Mouse (Mus musculus) spleen, adult 2 months (tissue): Measurements from ENCODE around the gene Olfr457. TPM values are rescaled to one million over a fixed set of nuclear protein-coding genes. Genes with fewer than 3 reads are reported as not detected.
A peak's percentile ranks its signal among the peaks of the same experiment; 100 is the strongest.

ENCODE experiments used
- DNase-seq, 2 experiments: peaks; one replicate each; pipeline versions ENCODE4 v3.0.0 to v3.0.0-alpha.2; 2012 to 2021; ENCODE audit warnings: low spot score in 2 of 2, low read depth in 1 of 2
- H3K27ac ChIP-seq: fragments of 200-500 bp; 2 replicates; pipeline ENCODE4 v1.5.1; 2012; ENCODE audit warnings: low read length, inconsistent platforms; ENCODE audit not compliant: insufficient read depth
- H3K27me3 ChIP-seq: fragments of 200-500 bp; 2 replicates; pipeline ENCODE4 v1.6.1; 2012; ENCODE audit warnings: mild to moderate bottlenecking, moderate library complexity, low read length, inconsistent platforms; ENCODE audit not compliant: control insufficient read depth, insufficient read depth
- H3K36me3 ChIP-seq: fragments of 200-500 bp; 2 replicates; pipeline ENCODE4 v1.6.1; 2012; ENCODE audit warnings: mild to moderate bottlenecking, low read length, inconsistent platforms; ENCODE audit not compliant: control insufficient read depth, insufficient read depth
- H3K4me1 ChIP-seq: fragments of 200-500 bp; 2 replicates; pipeline ENCODE4 v1.6.1; 2011; ENCODE audit warnings: inconsistent platforms; ENCODE audit not compliant: control insufficient read depth, insufficient read depth, insufficient read length
- H3K4me3 ChIP-seq: fragments of 200-500 bp; 2 replicates; pipeline ENCODE4 v1.5.1; 2011; ENCODE audit warnings: mild to moderate bottlenecking, inconsistent platforms; ENCODE audit not compliant: insufficient read depth, insufficient read length; ENCODE audit errors: extremely low read depth
- CTCF ChIP-seq: fragments of 200-500 bp; IDR thresholded peaks from 2 replicates; pipeline ENCODE4 v1.5.1; 2011; ENCODE audit warnings: mild to moderate bottlenecking, inconsistent platforms; ENCODE audit not compliant: insufficient read depth, insufficient read length, insufficient replicate concordance; ENCODE audit errors: extremely low read depth
- POLR2A ChIP-seq: fragments of 200-500 bp; IDR thresholded peaks from 2 replicates; pipeline ENCODE4 v1.6.1; 2011; ENCODE audit warnings: low read depth, low read length, inconsistent platforms
- WGBS: fragments of 180-500 bp; shearing (Covaris S2); methylation state at CpG from one replicate; pipeline ENCODE4 v1.1.7; 2018; 5-methylcytosine and 5-hydroxymethylcytosine counted together
- polyA plus RNA-seq: library from polyadenylated mRNA; depleted of rRNA; stranded (reverse); fragments of >200 nt; gene quantifications from 2 replicates; pipeline ENCODE4 v1.2.3, GENCODE M21; 2012; rRNA removed

Gene Olfr457
- polyA plus RNA-seq, 1 experiment: not detected

GRCm38 (mm10) chr6:42433554-42433953 is 42.6 kb downstream of the Olfr457 start:
- Histone ChIP-seq H3K27me3 (no peaks in the 10 kb centered on the region), H3K4me3 (no peak overlapping the region), H3K27ac (no peak overlapping the region), H3K4me1 (no peaks in the 10 kb centered on the region), H3K36me3 (no peaks in the 10 kb centered on the region)
- 39% methylated on average over 2 of the region's 2 CpGs for WGBS
- DNase-seq: no peak
- no peak for TF ChIP-seq POLR2A
- no peak for TF ChIP-seq CTCF

DNA sequence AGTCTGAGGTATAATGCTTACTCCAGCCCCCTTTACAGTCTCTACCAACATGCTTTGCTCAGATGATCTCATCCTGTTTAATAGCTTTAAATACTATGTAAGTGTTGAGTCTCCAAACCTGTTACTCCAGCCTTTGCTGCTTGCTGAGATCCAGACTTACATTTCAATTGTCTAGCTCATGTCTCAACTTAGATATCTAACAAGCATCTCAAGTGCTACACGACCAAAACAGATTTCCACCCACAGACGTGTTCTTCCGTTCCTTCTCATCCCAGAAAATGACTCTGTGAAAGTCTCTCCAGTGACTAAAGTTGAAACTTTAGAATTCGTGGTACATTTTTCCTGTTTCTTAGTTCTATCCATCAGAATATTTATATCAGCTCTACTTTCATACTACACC is 49.8 kb downstream of the Olfr457 start:
- Histone ChIP-seq H3K27ac (no peak overlapping the region), H3K27me3 (no peaks in the 10 kb centered on the region), H3K4me1 (peaks cover 2% of the 10 kb centered on the region), H3K36me3 (no peaks in the 10 kb centered on the region), H3K4me3 (no peak overlapping the region)
- TF ChIP-seq CTCF (no peak), POLR2A (no peak)
- whole genome bisulfite sequencing: 88% methylated on average over 4 of the region's 4 CpGs
- no peak for DNase-seq

- peaks cover 2% of the 10 kb centered on the region for H3K4me1 ChIP-seq
- H3K4me3 ChIP-seq: no peak overlapping the region
- TF ChIP-seq CTCF (no peak), POLR2A (no peak)
- H3K27me3 ChIP-seq: no peaks in the 10 kb centered on the region
- 45% methylated on average over 3 of the region's 3 CpGs for WGBS
- H3K36me3 ChIP-seq: no peaks in the 10 kb centered on the region
- no peak overlapping the region for H3K27ac ChIP-seq
- DNase-seq: no peak
These were observed 51.7 kb downstream of the Olfr457 start for GRCm38 (mm10) chr6:42424472-42424871.

DNA sequence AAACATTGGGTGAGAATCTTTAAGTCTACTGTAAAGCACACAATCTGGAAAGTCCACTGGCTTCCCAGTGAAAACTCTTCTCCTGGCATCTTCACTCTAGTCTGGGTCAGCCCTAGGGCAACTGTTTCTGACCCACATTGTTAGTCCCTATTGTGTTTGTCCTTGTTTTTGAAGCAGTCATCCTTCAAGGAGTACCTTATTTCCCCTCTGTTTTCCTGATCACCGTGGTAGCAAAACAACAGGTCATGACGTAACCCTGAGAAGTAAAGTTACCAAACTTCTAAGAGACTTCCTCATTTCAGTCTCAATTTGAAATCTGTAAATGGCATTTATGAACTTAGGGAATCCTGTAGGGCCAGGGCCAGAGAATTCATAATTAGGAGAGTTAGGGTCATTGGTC is 54.7 kb downstream of the Olfr457 start:
- no peaks in the 10 kb centered on the region for H3K36me3 ChIP-seq
- peak in 1 of 2 experiments; percentile 67 for DNase-seq
- H3K27me3 ChIP-seq: no peaks in the 10 kb centered on the region
- no peak for TF ChIP-seq POLR2A
- TF ChIP-seq CTCF: no peak
- H3K27ac ChIP-seq: no peak overlapping the region; the same call in 1 of the 2 replicates
- peaks cover 2% of the 10 kb centered on the region for H3K4me1 ChIP-seq
- WGBS: 18% methylated on average over 2 of the region's 2 CpGs
- H3K4me3 ChIP-seq: no peak overlapping the region

DNA sequence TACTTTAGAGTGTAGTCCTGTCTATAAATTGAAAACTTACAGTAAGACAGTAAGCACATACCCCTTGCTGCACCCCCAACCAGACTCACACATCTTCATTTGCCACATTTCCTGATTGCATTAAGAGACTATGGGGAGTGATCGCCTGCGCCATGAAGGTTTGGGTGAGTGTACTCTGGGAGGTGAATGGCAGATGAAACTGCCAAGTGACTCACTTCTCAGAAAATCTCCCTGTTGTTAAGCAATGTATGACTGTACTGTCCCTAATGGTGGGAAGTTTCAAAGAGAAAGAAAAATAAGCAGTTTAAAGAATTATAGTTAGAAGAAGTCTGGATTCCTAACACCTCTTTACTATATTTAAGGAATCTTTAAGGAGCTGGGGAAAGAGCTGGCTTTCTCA is 56.7 kb downstream of the Olfr457 start:
- peaks cover 2% of the 10 kb centered on the region for H3K4me1 ChIP-seq
- no peak for DNase-seq
- WGBS: 89% methylated on average over 2 of the region's 2 CpGs
- no peak for TF ChIP-seq POLR2A
- no peak for TF ChIP-seq CTCF
- no peaks in the 10 kb centered on the region for H3K36me3 ChIP-seq
- no peak overlapping the region for H3K4me3 ChIP-seq
- H3K27ac ChIP-seq: no peak overlapping the region
- no peaks in the 10 kb centered on the region for H3K27me3 ChIP-seq

Other genes starting within 250 kb of the Olfr457 start
- gene Gstk1, start 230.4 kb downstream of the Olfr457 start, polyA plus RNA-seq: 4.1 and 4.6 TPM in 2 replicates
- gene Tmem139, start 214.4 kb downstream of the Olfr457 start, polyA plus RNA-seq: not detected in 2 replicates
- gene Casp2, start 211.3 kb downstream of the Olfr457 start, polyA plus RNA-seq: 32.2 and 33.6 TPM in 2 replicates
- 0.18 and 0.26 TPM in 2 replicates for gene Clcn1, start 189.7 kb downstream of the Olfr457 start, polyA plus RNA-seq
- gene Fam131b, start 151.7 kb downstream of the Olfr457 start, polyA plus RNA-seq: 0.06 and 0.15 TPM in 2 replicates
- 184 and 228 TPM in 2 replicates for gene Zyx, start 126.7 kb downstream of the Olfr457 start, polyA plus RNA-seq
- gene Epha1, start 103.1 kb downstream of the Olfr457 start, polyA plus RNA-seq: 0.18 and 0.19 TPM in 2 replicates
- gene Tas2r143, start 76.1 kb downstream of the Olfr457 start, polyA plus RNA-seq: 0.13 and 0.69 TPM in 2 replicates
- 0.07 and 0.13 TPM in 2 replicates for gene Tas2r135, start 70.9 kb downstream of the Olfr457 start, polyA plus RNA-seq
- 0.09 TPM in 1 of 2 replicates, not detected in the other for gene Tas2r126, start 41.8 kb downstream of the Olfr457 start, polyA plus RNA-seq
- gene Olfr458, start 11.1 kb downstream of the Olfr457 start, polyA plus RNA-seq: not detected in 2 replicates
- gene Olfr456, start 10.9 kb upstream of the Olfr457 start, polyA plus RNA-seq: 0.09 TPM in 1 of 2 replicates, not detected in the other
- not detected in 2 replicates for gene Olfr455, start 71.3 kb upstream of the Olfr457 start, polyA plus RNA-seq
- not detected in 2 replicates for gene Tcaf3, start 121.4 kb upstream of the Olfr457 start, polyA plus RNA-seq
- 0.27 and 0.49 TPM in 2 replicates for gene Tcaf2, start 168.9 kb upstream of the Olfr457 start, polyA plus RNA-seq
- 2.5 and 2.9 TPM in 2 replicates for gene Tcaf1, start 233.8 kb upstream of the Olfr457 start, polyA plus RNA-seq